Mouse (Mus musculus): ENCODE measurements around the gene Nim1k. TPM values are rescaled to one million over a fixed set of nuclear protein-coding genes. Genes with fewer than 3 reads are reported as not detected.

Gene Nim1k
- total RNA-seq (2015; ENCODE audit: low replicate concordance) (1.4 TPM in 1 of 2 replicates, not detected in the other), total RNA-seq (2017; ENCODE audit: low replicate concordance) (0.45 TPM in 1 of 2 replicates, not detected in the other)

DNA sequence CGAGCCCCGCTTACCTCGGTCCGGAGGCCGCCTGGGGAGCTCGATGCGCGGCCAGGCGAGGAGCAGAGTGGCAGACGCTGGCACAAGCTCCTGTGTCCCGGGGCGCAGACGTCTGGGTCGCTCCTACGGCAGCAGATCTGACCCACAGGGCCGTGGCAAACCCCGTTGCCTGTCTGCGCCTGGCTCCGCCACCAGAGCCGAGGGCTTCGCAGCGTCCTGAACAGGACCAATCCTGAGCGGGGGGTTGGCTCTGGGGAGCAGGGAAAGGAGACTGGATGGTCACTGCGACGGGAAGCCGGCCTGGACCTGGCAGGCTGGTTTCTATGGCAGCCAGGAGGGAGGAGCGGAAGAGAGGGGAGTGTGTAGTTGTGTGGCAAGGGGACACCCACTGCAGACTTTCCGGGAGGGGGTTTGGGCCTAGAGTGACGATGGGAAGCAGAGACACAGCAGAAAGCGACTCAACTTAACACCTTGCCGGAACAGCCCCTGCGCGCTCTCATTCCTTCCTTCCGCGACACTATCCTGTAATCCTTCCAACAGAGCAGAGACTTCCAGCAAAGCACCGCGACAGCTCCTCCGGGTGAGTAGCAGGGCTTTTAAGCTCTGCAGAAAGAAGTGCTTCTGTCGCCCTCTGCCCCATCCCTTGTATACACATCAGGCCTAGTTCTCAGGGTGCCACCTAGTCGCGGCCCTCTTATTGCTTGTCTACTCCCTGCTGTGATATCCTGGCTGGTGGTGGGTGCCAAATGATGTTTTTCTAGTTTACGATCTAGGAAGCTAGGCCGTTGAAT lies at the start of gene Nim1k:
Gene Nim1k, minus strand, starts transcription at position 202 of the 791 bp plus-strand sequence.
- 0 out of 2 replicates have a peak, but pooled peaks have one; percentile 14 for ATAC-seq (replicated peaks; ENCODE audit: low FRiP score, poor library complexity, severe bottlenecking)

DNA sequence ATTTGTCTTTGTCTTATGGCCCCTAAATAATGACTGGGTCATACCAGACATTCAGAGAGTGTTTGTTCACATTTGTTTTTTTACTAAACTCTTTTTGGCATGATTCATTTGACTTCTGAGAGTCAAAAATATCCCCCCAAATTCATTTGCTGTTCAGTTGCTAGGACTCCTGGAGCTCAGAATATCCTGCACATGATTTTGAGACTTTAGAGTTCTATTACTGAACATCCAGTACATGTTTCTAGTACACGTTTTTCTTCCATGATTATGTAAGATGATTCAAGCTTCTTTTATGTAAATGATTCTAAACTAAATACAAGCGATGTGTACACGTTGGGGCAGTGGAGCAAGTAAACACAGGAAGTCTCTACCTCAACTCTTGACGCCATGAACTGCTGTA lies 42.0 kb upstream of the Nim1k start:
- ATAC-seq (replicated peaks; ENCODE audit: low FRiP score, poor library complexity, severe bottlenecking), result no peak

DNA sequence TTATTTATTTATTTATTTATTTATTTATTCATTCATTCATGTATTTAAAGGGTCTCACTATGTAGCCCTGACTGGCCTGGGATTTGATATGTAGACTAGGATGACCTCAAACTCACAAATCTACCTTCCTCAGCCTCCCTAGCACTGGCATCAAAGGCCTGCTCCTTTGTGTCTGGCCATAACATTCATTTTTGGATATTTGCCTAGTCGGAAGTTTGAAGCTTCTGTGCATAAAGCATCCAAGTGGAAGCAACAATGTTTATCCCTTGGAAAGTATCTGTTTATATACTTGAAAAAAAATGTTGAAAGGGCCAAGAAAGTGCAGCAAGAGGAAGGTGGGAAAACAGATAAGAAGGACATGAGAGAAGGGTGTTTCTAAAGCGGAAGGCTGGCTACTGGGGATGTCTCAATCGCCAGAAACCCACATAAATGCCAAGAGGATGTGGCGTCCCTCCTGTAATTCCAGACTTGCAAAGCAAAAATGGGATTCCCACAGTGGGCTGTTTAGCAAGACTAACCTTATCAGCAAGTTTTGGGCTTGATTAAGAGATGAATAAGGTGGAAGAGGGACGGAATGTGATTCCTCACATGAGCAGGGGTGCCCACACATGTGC lies 37.2 kb upstream of the Nim1k start:
- no peak for ATAC-seq (replicated peaks; ENCODE audit: low FRiP score, poor library complexity, severe bottlenecking)

DNA sequence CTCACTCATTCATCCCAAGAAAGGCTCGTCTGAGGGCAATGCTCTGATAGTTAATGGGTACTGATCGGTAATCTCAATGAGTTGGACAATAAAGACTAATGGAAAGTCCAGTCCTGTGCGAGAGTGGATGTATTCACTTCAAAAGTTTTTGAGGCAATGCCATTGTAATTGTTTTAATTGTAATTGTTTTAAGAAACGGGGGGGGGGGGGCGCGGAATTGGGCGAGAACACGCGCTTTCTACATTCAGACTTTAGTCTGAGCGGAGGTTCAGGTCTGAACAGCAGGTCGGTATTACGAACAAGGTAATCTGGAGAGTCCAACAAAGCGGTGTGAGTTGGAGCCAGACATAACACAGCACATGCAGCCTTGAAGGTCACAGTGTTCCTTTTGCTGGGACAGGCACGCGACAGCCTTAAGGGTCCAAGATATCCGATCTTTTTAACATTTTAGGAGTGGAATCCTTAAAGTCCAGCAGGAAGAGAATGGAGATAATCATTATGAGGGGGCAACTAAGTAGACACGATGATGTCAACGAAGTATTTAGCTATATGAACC lies 36.0 kb upstream of the Nim1k start:
- no peak for ATAC-seq (replicated peaks; ENCODE audit: low FRiP score, poor library complexity, severe bottlenecking)

DNA sequence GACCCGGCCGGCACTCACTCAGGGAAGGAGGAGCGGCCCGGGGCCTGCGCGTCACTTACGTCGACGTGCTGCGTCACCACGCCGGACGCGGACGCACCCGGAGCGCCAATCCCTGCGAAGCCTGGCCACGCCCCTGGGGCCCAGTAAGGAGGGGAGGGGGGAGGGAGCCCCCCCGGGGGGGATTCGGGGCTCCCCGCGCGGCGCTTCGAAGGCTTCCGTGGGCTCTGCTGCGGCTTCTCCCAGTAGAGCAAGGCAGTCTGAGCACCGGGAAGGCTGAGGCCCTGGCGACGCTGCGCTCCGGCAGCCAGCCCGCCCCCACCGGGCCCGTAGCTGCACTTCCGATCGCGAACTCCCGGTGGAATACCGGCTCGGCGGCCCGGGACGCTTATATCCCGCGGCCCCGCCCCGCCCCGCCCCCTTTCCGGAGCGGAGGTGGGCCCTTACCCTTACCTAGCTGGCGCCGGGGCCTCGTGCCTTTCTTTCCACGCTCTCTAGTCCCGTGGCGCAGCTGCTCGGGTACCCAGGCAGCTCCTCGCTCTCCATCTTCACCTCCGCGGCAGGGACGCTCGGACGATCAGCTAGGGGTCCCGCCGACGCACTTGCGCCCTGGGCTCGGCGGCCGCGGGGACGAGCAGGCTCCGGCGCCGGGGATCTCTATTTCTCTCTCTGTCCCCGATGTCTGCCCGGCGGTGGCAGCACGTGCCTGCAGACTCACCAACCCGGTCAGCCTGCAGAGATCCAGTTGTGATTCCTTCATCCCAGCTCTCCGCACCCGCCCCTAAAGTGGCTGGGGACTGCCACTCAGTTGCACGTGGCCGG lies 35.3 kb upstream of the Nim1k start, which contains the start of gene Zfp131:
Gene Zfp131, minus strand, starts transcription at position 129 of the 819 bp plus-strand sequence.
- ATAC-seq (replicated peaks; ENCODE audit: low FRiP score, poor library complexity, severe bottlenecking), result peak; percentile 98

DNA sequence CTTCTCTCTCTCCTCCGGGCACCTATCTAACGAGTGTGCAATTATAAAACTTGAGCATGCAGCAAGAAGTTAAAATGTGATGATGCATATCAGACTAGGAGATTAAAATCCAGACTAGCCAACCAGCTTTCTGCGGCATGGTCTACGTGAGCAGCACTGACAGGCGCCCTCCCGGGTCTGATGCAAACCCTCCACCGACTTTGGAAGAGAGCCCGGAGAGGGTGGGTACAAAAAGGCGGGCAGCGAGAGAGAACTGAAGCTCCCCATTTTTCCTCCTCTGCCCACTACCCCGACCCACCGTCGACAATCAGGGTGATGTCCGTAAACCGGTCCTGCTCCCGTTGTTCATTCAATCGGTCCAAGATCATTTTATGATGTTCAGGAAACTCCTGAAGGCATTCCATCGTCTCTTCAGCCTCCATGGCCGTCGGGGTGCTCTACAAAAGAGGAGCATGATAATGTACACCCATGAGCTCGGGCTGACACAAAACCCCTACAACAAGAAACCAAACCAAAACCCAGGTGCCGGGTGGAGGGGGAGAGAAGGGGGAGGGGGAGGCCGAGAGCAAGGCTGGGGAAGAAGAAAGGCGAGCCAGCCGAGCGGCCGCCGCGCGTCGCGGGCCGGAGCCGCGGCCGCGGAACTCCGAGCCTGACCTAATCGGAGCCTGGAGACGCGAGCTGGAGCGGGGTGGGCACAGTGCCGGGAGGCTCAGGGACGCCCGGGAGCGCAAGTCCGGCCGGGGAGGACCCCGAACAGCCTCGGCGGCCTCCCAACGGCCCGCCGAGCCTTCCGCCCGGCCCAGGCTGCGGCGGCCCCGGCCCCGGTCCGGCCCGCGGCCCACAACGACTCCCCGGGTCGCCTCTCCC lies 34.4 kb upstream of the Nim1k start:
- ATAC-seq (replicated peaks; ENCODE audit: low FRiP score, poor library complexity, severe bottlenecking), result peak; percentile 46

DNA sequence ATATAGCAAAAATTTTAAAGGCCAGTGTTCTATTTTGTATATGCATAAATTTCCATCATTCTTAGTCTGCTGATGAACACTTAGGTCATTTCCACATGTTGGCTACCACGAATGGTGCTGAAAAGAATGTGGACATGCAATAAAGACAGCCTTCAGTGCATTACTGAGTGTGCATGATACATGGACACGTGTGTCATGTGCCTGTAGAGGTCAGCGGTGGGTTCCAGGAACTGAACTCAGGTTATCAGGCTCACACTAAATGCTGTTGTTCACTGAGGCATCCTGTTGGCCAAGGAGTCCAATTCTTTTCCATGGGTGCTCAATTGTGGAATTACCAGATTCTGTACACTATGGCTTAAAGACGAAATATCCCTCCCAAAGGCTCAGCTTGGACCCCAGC lies 27.9 kb upstream of the Nim1k start:
- ATAC-seq (replicated peaks; ENCODE audit: low FRiP score, poor library complexity, severe bottlenecking), result no peak

DNA sequence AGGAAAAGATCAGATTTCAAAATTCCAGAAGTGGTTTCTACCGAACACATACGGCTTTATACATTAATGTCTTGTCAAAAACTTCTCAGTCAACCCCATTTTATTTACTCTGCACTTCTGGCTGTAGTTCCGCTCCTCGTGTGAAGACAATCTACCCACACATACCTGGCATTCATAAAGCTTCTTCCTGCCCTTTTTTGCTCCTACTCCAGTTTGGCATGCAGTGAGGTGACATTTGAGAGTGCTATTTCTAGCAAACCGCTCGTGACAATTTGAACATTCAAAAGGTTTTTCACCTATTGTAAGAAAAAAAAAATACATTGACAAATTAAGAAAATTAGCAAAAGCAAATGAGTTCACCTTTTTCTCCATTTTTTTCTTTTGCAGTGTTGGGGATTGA lies 12.9 kb upstream of the Nim1k start:
- no peak for ATAC-seq (replicated peaks; ENCODE audit: low FRiP score, poor library complexity, severe bottlenecking)

DNA sequence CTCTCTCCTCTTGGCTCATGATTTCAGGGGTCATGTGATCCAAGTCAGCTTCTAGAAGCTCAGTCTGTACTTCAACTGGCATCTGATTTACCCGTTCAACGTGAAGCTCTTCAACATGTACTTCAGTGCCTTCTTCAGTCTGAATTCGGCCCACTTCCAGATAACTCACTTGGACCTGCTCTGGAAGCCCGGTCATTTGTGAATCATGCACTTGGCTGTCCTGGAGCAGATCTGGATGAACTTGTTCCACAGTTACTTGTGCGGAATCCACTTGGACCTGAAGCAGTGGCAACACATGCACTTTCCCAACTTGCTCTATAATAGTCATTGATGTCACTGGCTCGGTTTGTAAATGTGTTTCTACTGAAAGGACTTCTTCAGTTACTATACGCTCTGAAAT lies 10.8 kb upstream of the Nim1k start:
- no peak for ATAC-seq (replicated peaks; ENCODE audit: low FRiP score, poor library complexity, severe bottlenecking)

DNA sequence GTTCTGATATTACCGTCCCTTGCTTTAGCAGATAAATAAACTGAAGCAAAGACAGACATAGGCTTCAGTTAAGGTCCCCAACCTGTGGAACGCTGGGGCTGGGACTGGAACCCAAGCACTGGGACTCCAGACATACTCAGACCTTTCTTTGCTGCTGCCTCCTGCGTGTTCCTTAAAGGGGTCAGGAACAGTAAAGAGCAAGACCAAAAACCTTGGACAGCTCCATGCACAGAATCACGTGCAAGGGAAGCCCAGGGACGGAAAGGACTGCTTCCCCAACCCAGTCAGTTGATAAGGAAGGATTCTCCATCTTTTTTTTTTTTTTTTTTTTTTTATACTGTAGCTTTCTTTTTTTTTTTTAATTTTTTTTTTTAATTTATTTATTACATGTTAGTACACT lies 1.1 kb upstream of the Nim1k start:
- ATAC-seq (replicated peaks; ENCODE audit: low FRiP score, poor library complexity, severe bottlenecking), result no peak

DNA sequence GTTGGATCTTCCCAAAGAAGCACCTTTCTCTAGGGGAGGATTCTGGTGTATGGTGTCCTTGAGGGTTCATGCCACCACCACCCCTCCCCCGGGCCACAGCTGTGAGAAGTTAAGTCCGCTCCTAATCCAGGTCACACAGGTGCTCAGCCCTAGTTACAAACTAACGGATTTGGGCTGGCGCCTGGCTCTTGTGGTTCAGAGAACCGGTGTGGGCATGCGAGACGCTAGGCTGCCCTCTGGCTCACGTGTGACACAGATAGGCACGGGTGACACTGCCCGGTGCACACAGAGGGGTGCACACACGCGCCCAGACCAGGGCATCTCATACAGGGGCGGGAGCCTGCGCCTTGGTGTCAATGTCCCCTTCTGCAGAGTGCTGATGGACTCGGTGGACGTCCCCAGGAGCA lies 538 bp downstream of the Nim1k start:
- ATAC-seq (replicated peaks; ENCODE audit: low FRiP score, poor library complexity, severe bottlenecking), result no peak; the same call in 1 of the 2 replicates

DNA sequence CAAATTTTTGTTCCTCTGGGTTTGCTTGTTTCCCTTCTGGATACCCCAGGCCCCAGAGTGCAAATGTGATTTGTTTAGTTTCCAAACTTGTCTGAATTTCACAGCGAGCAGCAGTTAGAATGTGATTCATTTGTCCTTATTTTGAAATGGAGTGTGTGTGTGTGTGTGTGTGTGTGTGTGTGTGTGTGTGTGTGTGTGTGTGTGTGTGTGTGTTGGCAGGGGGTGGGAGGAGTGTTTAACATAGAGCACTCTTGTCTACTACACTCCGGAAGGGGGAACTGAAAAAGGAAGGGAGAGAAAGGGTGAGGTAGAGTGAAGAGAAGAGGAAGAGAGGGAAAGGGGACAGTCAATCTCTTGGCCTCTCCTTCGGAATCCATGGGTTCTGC lies 1.1 kb downstream of the Nim1k start:
- no peak for ATAC-seq (replicated peaks; ENCODE audit: low FRiP score, poor library complexity, severe bottlenecking)

DNA sequence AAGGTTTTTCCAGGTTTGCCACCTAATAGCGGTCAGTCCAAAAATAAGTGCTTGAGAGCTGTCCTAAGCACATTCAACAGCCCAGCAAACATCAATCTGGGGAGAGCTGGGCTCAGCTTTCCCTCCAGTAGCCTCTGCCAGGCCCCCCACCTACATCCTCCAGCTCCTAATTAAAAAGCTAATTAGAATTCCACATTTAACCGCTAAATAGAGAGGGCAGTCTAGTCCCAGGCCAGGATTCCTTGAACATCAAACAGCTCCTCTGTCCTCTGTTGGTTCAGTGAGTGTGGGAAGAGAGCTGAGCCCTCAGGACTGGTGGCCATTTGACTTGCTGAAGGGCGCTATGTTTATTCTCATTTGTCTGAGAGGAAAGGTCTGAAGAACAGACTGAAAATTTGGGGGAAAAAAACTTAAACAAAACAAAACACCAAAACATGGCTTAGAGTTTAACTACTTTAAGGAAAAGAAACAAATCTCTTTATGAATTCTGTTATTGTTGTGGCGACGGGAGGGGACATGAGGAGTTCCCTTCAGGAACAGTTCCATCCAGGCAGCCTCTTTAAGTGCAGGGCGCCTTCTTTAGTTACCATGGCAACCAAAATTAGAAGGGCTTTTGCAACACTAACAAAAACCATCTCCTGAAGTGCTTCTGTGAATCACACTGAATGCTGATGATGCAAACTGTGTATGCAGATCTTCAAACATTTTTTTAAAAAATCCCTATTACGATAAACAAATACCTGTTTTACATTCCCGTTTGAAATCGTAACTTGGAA lies 1.6 kb downstream of the Nim1k start:
- ATAC-seq (replicated peaks; ENCODE audit: low FRiP score, poor library complexity, severe bottlenecking), result no peak

DNA sequence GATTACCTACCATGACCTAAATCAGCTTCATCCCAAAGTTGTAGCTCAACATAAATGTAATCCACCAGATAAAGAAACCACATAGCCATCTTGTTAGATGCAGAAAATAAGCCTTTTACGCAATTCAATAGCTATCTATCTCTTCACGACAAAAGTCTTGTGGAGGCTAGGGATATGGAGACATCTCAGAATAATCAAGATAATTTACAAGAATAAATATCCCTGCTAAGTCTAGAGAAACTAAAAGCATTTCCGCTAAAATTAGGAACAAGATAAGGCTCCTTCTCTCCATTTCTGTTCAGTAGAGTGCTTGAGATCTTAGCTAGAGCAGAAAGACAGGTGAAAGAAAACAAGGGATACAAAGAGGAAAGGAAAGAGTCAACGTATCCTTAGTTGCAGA lies 8.8 kb downstream of the Nim1k start:
- no peak for ATAC-seq (replicated peaks; ENCODE audit: low FRiP score, poor library complexity, severe bottlenecking)

DNA sequence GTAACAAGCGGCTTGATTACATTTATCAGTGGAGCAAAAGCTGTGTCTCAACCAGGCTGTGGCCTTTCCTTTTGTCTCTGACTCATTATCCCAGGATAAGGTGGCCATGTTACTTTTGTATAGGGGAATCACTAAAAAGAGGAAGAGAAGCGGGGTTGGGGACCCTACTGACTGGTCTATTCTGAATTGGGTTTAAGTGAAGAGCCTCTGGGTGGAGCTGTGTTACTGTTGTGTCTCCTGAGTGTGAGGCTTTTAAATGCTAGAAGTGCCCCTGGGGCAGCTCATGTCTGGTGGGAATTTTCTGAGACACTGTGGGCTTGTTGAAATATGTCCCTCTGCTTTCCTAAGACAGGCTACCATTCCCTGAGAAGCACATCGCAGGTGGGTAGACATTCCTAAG lies 12.2 kb downstream of the Nim1k start:
- ATAC-seq (replicated peaks; ENCODE audit: low FRiP score, poor library complexity, severe bottlenecking), result no peak

DNA sequence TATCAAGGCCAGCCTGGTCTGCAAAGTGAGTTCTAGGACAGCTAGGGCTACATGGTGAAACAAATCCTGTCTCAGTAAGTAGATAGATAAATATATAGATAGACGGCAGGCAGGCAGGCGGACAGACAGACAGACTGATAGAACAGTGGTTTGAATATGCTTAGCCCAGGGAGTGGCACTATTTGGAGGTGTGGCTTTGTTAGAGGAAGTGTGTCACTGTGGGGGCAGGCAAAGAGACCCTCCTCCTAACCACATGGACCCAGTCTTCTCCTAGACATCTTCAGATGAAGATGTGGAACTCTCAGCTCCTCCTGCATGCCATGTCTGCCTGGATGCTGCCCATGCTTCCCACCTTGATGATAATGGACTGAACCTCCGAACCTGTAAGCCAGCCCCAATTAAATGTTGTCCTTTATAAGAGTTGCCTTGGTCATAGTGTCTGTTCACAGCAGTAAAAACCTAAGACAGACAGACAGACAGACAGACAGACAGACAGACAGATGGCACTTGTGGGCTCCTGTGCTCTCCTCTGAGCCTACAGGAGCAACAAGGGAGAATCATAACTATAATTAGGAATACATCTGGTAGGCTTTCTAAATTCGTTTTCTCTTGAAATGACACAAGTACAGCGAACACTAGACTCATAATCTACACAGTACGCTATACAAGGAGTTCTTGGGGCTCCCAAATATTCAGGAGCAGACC lies 12.8 kb downstream of the Nim1k start:
- ATAC-seq (replicated peaks; ENCODE audit: low FRiP score, poor library complexity, severe bottlenecking), result no peak

DNA sequence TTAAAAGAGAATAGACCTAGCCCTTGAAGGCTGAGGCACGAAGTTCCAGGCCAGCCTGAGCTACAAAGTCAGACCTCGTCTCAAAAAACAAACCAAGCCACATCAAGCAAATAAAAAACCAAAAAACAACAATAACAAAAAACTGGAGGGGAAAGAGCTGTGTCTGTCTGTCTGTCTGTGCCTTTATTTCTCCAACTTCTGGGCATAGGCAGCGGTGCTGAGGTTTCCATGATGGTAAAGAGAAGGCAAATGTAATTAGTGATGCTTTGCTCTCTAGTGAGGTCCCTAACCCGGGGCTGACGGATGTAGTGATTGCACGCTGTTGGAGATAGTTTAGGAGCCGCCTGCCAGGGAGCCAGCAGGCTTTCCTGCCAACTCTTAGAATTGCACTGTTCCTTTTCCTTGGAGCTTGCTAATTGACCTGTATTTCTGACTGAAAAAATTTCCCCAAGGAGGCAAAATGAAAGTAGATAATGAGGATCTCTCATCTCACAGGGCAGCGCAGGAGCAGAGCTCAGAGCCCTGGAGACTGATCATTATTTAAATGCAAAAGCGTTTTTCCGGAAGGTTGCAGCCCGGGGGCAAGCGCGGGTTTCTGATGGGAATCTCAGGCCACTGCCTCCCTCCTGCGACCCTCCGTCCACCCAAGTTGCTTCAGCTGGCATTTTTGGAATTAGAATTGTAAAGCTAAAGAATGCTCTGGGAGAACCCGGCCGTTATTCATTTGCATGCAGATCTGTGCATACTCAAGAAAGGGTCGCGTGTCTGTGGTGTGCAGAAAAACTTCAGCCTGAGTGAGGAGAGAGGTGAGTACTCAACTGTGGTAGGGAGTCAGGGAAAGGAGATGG lies 14.1 kb downstream of the Nim1k start:
- no peak for ATAC-seq (replicated peaks; ENCODE audit: low FRiP score, poor library complexity, severe bottlenecking)
